Mouse (Mus musculus): ENCODE measurements around the gene Slc1a3.

Slc1a3 gene

DNA sequence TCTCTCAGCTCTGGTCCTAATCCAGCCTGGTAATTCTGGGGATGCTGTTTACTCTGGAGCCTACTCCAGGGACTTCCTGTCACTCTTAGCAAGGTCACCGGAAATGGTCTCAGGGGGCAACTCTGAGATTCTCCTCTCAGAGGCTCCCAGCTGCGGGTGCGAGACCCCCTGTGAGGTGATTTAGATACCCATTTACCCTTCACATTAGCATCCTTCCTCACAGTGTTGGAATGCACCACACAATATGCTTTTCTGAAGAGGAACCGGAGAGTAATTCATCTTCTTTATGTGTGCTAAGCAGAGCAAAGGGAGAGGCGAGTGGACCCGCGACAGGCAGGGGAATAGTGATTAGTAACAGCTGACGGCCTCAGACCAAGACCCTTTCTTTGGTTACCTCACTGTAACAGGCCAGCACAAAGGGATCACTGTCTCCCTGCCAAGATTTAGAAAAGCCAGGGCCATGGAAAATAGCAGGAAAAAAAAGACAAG is 51.0 kb downstream of the Slc1a3 start:
- peak in 1 of 2 experiments; percentile 12 for DNase-seq (ENCODE audit: low spot score in 2 of 2)

GRCm38 (mm10) chr15:8658086-8658980 is 52.2 kb downstream of the Slc1a3 start:
- no peak for DNase-seq (ENCODE audit: low spot score in 2 of 2)

DNA sequence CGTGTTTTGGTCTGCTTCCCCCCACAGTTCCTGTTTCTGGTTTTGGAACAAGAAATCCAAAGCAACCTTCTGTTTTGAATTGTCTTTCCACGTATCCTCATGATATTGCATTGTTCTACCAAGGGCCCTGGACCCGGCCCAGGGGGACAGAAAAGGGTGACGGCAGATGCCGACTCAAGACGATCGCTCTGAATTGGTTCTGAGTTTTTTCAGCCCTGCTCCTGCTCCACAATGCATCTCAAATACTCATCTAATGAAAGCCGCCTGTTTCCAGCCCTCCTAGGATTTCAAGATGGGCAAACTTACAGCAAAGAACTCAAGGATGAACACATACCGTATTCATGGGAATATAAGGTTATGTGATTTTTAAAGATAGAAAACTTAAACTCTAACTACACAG is 55.3 kb downstream of the Slc1a3 start:
- no peak for DNase-seq (ENCODE audit: low spot score in 2 of 2)

GRCm38 (mm10) chr15:8652637-8653036 is 57.9 kb downstream of the Slc1a3 start:
- no peak for DNase-seq (ENCODE audit: low spot score in 2 of 2)

- no peak for DNase-seq (ENCODE audit: low spot score in 2 of 2)
These were observed 66.4 kb downstream of the Slc1a3 start for GRCm38 (mm10) chr15:8643997-8644692.

GRCm38 (mm10) chr15:8639856-8640255 is 70.7 kb downstream of the Slc1a3 start:
- no peak for DNase-seq (ENCODE audit: low spot score in 2 of 2)

DNA sequence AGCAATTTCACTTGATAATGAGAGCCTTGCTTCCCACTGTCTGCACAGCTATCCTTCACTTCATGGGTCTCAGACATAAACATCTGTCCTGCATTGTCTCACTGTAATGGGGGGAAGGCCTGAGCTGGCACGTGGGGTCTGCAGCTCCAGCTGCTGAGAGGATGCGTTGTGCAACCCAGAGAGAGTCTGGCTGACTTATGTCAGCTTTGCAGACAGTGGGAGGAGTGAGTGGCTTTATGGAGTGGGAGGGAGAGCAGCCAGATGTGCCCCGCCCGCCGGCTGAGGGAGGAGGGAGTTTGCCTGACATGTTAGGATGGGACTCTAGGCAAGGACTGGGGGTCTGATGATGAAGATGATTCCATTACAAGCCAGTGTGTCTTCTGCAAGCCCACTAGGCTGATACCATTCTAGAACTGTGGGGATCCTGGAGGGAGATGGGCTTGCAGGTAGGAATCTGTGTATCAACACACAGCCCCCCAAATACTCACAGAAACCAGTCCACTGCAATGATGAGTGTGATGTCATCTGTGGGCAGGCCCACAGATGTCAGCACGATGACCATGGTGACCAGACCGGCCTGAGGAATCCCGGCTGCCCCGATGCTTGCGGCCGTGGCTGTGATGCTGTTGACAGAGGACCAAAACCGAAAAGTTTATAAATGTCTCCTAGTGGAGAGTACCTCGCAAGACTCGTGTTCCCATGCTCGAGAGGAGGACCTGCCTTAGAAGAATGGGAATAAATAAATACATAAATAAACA is 71.8 kb downstream of the Slc1a3 start:
- DNase-seq (ENCODE audit: low spot score in 2 of 2): no peak

DNA sequence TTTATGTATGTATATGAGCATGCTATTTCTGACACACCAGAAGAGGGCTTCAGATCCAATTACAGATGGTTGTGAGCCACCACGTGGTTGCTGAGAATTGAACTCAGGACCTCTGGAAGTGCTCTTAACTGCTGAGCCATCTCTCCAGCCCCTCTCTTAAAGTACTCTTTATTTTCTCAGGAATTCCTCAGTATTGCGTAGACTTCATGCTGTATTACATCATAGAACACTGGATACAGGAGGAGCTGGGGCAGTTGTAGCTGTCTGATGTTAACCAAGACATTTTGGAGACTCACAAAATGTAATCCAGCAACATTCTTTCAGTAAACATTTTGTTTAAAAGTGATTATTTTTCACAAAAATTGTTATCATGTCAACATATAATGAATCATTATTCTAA is 73.3 kb downstream of the Slc1a3 start:
- no peak for DNase-seq (ENCODE audit: low spot score in 2 of 2)

DNA sequence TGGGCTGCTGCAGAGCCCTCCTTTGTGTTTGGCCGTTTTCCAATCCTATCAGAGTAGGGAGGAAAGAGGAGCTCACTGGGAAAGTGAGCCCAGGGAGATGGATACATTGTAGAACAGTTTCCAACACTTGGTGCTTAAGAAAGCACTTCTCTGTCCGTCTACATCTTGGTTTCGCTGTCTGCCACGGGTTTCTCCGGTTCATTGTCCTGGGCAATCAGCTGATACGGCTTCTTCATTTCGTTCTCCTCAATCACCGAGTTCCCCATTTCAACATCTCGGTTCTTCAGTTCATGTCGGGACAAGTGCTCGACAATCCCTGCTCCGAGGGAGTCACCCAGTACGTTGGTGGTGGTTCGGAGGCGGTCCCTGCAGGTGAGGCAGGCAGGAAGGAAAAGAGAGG is 74.6 kb downstream of the Slc1a3 start:
- DNase-seq (ENCODE audit: low spot score in 2 of 2): no peak

- no peak for DNase-seq (ENCODE audit: low spot score in 2 of 2)
These were observed 75.8 kb downstream of the Slc1a3 start for GRCm38 (mm10) chr15:8634807-8635206.

- no peak for DNase-seq (ENCODE audit: low spot score in 2 of 2)
These were observed 76.2 kb downstream of the Slc1a3 start for GRCm38 (mm10) chr15:8634355-8634754.

GRCm38 (mm10) chr15:8633375-8633774 is 77.2 kb downstream of the Slc1a3 start:
- DNase-seq (ENCODE audit: low spot score in 2 of 2): peak in 1 of 2 experiments; percentile 32

DNA sequence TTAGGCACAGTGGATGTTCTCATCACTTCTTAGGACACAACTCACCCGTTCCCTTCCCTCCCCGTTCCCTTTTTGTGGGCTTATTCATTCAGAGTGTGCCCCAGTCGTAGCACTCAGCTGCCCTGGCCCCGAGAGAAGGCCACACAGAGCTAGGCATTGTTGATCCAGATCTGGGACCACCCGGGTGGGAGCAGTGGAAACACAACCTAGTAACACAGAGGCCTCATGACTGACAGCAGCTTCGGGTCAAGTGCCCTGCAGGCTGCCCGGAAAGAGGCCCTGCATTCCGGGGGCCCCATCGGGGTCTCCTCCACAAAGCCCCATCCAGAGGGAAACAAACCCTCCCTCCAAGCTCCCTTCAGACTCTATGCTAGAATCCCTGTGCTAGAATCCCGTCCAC is 78.2 kb downstream of the Slc1a3 start:
- no peak for DNase-seq (ENCODE audit: low spot score in 2 of 2)

GRCm38 (mm10) chr15:8629317-8629831 is 81.2 kb downstream of the Slc1a3 start:
- peak; percentile 44 to 63 for DNase-seq (ENCODE audit: low spot score in 2 of 2)

- no peak for DNase-seq (ENCODE audit: low spot score in 2 of 2)
These were observed 82.4 kb downstream of the Slc1a3 start for GRCm38 (mm10) chr15:8628150-8628549.

DNA sequence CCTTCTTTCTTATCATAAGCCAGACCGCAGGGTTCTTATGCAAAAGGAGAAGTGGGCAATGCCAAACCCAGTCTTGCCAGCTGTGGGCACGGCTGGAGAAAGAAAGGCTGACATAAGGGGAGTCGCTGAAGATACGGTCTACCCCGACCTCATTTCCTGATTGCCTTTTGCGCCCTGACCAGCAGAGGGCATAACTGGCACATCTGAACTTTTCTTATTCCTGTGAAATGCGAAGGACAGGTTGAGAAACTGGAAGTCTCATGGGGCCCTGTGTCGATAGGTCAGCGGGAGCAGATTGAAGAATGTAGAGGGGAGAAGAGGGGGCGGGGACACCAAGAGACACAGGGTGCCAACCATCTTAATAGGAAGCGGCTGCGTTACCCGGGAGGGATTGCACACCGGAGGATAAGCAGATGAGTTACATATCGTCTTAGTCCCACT is 83.4 kb downstream of the Slc1a3 start:
- DNase-seq (ENCODE audit: low spot score in 2 of 2): peak; percentile 55 to 58

- DNase-seq (ENCODE audit: low spot score in 2 of 2): peak in 1 of 2 experiments; percentile 24
These were observed 85.2 kb downstream of the Slc1a3 start for GRCm38 (mm10) chr15:8625370-8625769.

DNA sequence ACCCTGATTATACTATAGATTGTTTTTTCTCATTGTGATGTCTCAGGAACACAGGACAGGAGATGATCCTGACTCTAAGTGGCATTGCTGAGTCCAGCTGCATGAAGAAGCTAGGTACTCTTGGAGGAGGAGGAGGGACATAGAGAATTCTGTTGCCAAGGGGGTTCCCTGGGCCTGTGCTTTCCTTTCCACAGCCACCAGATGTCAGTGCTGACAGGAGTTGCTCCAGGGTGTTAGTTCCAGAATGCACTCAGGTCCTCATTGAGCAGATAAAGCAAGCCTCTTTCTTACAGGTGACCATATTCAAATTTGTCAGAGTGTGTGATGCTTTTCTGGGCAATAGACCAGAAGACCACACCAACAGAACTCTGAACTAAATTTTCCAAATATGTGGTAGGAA is 86.7 kb downstream of the Slc1a3 start:
- DNase-seq (ENCODE audit: low spot score in 2 of 2): no peak

DNA sequence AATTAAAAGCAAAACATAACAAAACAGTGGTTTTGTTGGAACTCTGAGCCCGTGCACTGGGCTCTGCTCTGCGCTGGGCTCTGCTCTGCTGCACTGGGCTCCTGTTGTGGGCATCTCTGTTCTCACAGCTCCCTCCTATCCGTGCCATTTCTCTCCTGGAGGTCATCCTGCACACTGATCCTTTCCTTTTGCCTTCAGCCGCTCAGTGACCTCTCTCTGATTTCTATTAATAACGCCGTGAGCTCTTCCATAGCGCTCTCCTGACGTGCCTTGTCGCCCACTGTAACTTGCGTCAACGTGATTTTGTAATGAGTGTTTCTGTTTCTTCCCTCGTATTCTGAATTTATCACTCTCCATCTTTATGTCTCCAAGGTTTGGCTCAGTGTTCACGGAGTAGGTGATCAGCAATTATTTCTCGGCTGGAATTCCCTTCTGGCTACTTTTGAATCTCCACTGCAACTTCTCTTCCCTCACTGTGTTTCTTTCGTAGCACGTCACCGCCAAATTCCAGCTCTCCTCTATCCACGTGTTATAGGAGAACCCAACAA is 91.0 kb downstream of the Slc1a3 start:
- no peak for DNase-seq (ENCODE audit: low spot score in 2 of 2)

DNA sequence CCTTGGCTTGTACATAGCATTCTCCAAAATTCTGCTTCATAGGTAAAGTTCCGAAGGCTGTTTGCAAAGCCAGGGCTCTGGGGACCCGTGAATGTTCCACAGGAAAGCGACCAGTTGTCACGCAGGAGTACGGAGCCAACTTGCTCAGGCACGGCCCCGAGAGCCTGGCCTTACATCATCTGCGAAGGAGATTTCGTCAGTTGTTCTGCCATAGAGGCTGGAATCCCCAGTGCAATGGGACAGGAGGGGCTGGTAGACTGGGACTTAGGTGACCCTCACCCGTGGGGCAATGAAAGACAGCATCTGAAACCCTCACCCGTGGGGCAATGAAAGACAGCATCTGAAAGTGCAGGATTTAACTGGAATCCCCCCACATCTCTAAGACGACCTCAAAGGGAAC is 94.3 kb downstream of the Slc1a3 start:
- DNase-seq (ENCODE audit: low spot score in 2 of 2): no peak

DNA sequence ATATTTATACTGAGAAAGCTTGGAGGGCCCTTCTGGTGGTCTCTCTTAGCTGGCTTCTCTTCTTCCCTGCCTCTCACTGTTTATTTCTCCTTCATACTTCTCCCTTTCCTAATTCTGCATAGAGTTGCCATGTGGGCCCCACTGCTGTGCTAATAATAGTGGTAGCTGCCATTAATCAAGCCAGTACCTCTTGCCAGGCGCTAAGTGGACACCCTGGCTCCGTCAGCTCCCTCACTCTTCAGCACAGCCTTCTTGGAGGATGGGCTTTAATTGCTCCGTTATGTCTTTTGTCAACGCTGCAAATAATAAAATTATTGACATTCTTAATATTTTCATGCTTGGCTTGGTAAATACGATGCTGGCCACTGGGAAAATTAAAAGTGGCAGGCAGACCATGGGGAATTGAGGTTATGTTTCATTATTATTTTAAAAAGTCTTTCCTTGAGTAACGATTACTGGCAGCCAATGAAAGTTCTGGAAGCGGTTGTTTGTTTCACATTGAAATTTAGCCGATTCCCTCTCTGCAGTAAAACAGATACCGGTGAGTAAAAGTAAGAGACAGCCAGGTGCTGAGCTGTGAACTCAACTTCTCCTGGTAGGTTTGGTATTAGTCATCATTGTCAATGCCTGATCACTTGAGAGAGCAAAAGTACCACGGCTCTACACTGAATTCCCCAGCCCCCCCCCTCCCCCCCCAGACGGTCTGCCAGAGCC is 94.9 kb downstream of the Slc1a3 start:
- no peak for DNase-seq (ENCODE audit: low spot score in 2 of 2)

Measured in right cerebral cortex, postnatal 36 days (tissue).